In the genomic region with DNA sequence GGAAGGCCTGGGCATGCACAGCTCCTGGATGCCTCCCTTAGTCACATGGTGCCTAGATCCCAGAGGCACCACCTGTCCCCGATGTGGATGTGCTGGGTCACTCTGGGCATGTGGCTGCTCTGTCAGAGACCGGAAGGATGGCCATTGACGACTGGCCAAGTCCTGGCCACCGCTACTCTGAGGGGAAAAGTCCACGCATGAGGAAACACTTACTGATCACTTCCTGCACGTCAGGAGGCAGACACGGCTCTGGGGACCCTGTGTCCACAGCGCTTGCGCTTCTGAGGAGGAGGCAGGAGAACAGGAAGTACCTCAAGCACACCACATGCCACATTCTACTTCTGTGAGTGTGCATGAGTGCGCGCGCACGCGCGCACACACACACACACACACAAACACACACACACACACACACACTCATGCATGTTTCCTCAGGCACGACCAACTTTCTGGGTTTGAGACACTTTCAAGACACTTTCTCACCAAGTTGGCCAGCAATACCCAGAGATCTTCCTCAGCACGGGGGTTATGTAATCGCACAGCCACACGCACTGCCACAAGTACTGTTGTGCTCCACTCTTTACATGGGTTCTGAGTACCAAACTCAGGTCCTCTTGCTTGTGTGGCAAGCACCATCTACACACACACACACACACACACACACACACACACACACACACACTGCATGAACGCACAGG, we compare ENCODE assay signal across 8 mouse cellular contexts.
DNase-seq lines count a peak whose midpoint lies in the region; ATAC-seq and TF ChIP-seq lines count a peak whose summit lies in the region.

No protein-coding gene starts in this region.

- peaks cover 29% of the 10 kb centered on the region for H3K27me3 ChIP-seq in E14TG2a.4 (ENCODE audit: insufficient read depth, low read length)
- no peaks in the 10 kb centered on the region for H3K27me3 ChIP-seq in limb, embryonic 10.5 days (ENCODE audit: low read depth, poor library complexity, severe bottlenecking)

- WGBS in limb, embryonic 10.5 days, result 73% methylated on average over 20 of the region's 20 CpGs

- peak overlapping the region; percentile 67 for H3K4me3 ChIP-seq in E14TG2a.4 (replicated peaks; ENCODE audit: low read length)
- H3K4me3 ChIP-seq in limb, embryonic 10.5 days, result no peak overlapping the region

- intact Hi-C loops in gastrocnemius, postnatal 36 days (cut with DNase I), result loop anchor here (5.0 kb wide), 1 partner anchor 88 kb away; a partner anchor contains a TSS

- H3K27ac ChIP-seq in limb, embryonic 10.5 days, result peak overlapping the region; percentile 72

- ATAC-seq in cerebellum, adult (ENCODE audit: insufficient number of reproducible peaks, low FRiP score, low TSS enrichment), result no peak

- H3K9me3 ChIP-seq in E14TG2a.4 (ENCODE audit: low read length), result no peaks in the 10 kb centered on the region
- no peaks in the 10 kb centered on the region for H3K9me3 ChIP-seq in limb, embryonic 10.5 days (replicated peaks)

- peaks cover 49% of the 10 kb centered on the region for H3K4me1 ChIP-seq in E14TG2a.4 (replicated peaks; ENCODE audit: low read depth, low read length)
- H3K4me1 ChIP-seq in limb, embryonic 10.5 days, result peaks cover 56% of the 10 kb centered on the region

- H3K36me3 ChIP-seq in E14TG2a.4 (ENCODE audit: insufficient read depth, low read length), result no peaks in the 10 kb centered on the region
- no peaks in the 10 kb centered on the region for H3K36me3 ChIP-seq in limb, embryonic 10.5 days

- DNase-seq in 3T3-L1 (ENCODE audit: low read depth, low spot score) (peak; percentile 66), MN1 (ENCODE audit: low spot score) (no peak)
- peak; percentile 58 to 60 for DNase-seq in gastrocnemius, postnatal 36 days
- no peak for DNase-seq in limb, embryonic 10.5 days (ENCODE audit: low spot score)
- DNase-seq in mesoderm, embryonic 11.5 days (ENCODE audit: low read depth, low spot score), result peak; percentile 46
- no peak for DNase-seq in cerebellum, adult 8-10 months

- TF ChIP-seq CTCF in E14TG2a.4 (conservative IDR thresholded peaks at IDR 0.05; ENCODE audit: low read length), result no peak

Comparison
In these comparisons a context has a peak if more than half of its experiments do, and no peak if none do; other contexts are left out.
1. DNase-seq: peak in 3T3-L1 (single experiment), gastrocnemius, postnatal 36 days (2 of 2) and mesoderm, embryonic 11.5 days (single experiment); none in limb, embryonic 10.5 days (single experiment), cerebellum, adult 8-10 months (single experiment) and MN1 (single experiment).